Mouse (Mus musculus) heart, embryonic 12.5 days (tissue): ENCODE results near the gene Zfp967. TPM values are rescaled to one million over a fixed set of nuclear protein-coding genes. Genes with fewer than 3 reads are reported as not detected.
"Not testable (repeated sequence)": the region's sequence is repeated elsewhere in the genome, so short reads cannot be mapped to it uniquely, and the experiment has no call there.

Experiments used
- ATAC-seq: fragments of 200-750 bp; cut with Nextera tagmentation; 2 replicates; pipeline ENCODE4 v1.8.0; 2017; ENCODE audit warnings: moderate TSS enrichment, moderate library complexity; ENCODE audit not compliant: insufficient number of reproducible peaks, low FRiP score
- H3K27ac ChIP-seq: fragments of 300-500 bp; sonication (generic); 2 replicates; pipeline ENCODE4 v1.5.1; 2016; ENCODE audit warnings: mild to moderate bottlenecking, moderate library complexity; ENCODE audit not compliant: poor library complexity, severe bottlenecking
- H3K27me3 ChIP-seq: fragments of 300-500 bp; sonication (generic); replicated peaks from 2 replicates; pipeline ENCODE4 v1.6.1; 2016; ENCODE audit warnings: mild to moderate bottlenecking, moderate library complexity
- H3K36me3 ChIP-seq: fragments of 300-500 bp; sonication (generic); 2 replicates; pipeline ENCODE4 v1.6.1; 2016; ENCODE audit warnings: mild to moderate bottlenecking, moderate library complexity
- H3K4me1 ChIP-seq: fragments of 300-500 bp; sonication (generic); replicated peaks from 2 replicates; pipeline ENCODE4 v1.6.1; 2016; ENCODE audit warnings: mild to moderate bottlenecking
- H3K4me2 ChIP-seq: fragments of 300-500 bp; sonication (generic); 2 replicates; pipeline ENCODE4 v1.6.1; 2016; ENCODE audit warnings: mild to moderate bottlenecking, moderate library complexity
- H3K4me3 ChIP-seq: fragments of 300-500 bp; sonication (generic); 2 replicates; pipeline ENCODE4 v1.5.1; 2016; ENCODE audit warnings: mild to moderate bottlenecking
- H3K9ac ChIP-seq: fragments of 300-500 bp; sonication (generic); 2 replicates; pipeline ENCODE4 v1.6.1; 2016; ENCODE audit warnings: mild to moderate bottlenecking, moderate library complexity
- H3K9me3 ChIP-seq: fragments of 300-500 bp; sonication (generic); replicated peaks from 2 replicates; pipeline ENCODE4 v1.6.1; 2016; ENCODE audit warnings: mild to moderate bottlenecking, moderate library complexity
- WGBS: fragments of 180-500 bp; shearing (Covaris S2); methylation state at CpG from one replicate; pipeline ENCODE4 v1.1.7; 2016; 5-methylcytosine and 5-hydroxymethylcytosine counted together
- polyA plus RNA-seq: library from polyadenylated mRNA; unstranded; fragments of >200 nt; fragmentation: Nextera tagmentation; extraction: Ambion mirVana; gene quantifications from 2 replicates; pipeline ENCODE4 v1.2.1, GENCODE M21; 2016

Zfp967 gene
- not detected in 2 replicates for polyA plus RNA-seq

- not testable (repeated sequence) for H3K27ac ChIP-seq, H3K4me1 ChIP-seq, H3K36me3 ChIP-seq, ATAC-seq, H3K4me2 ChIP-seq, H3K9me3 ChIP-seq, H3K27me3 ChIP-seq, H3K4me3 ChIP-seq, H3K9ac ChIP-seq
- no CpG with 5 or more reads among the region's 9 CpGs for WGBS
Measured at GRCm38 (mm10) chr2:176520756-176521155, at the start of gene Zfp967. Zfp967 (plus strand) TSS chr2:176521056.

- H3K27me3 ChIP-seq, H3K9me3 ChIP-seq, ATAC-seq, H3K4me2 ChIP-seq, H3K36me3 ChIP-seq, H3K27ac ChIP-seq, H3K9ac ChIP-seq, H3K4me1 ChIP-seq, H3K4me3 ChIP-seq: not testable (repeated sequence)
- no CpG with 5 or more reads among the region's 4 CpGs for WGBS
Measured at GRCm38 (mm10) chr2:176486683-176487082, 34.2 kb upstream of the Zfp967 start, which contains the start of gene Gm14434. Gm14434 (minus strand) TSS chr2:176486783.

Other genes starting within 250 kb of the Zfp967 start
- gene Gm11009, start 201.6 kb upstream of the Zfp967 start, polyA plus RNA-seq, result not detected in 2 replicates
- gene Gm14435, start 97.5 kb upstream of the Zfp967 start, polyA plus RNA-seq, result 13.5 and 14.0 TPM in 2 replicates
- gene Gm14434, start 34.3 kb upstream of the Zfp967 start, polyA plus RNA-seq, result 3.2 TPM in 1 of 2 replicates, not detected in the other
- 14.2 and 17.6 TPM in 2 replicates for gene Gm14308, start 115.3 kb downstream of the Zfp967 start, polyA plus RNA-seq
- 9.6 and 10.0 TPM in 2 replicates for gene Zfp973, start 149.5 kb downstream of the Zfp967 start, polyA plus RNA-seq
- gene Gm14305, start 187.3 kb downstream of the Zfp967 start, polyA plus RNA-seq, result 22.6 and 24.4 TPM in 2 replicates